Mouse (Mus musculus): ENCODE results near the gene Tbc1d22a.

Tbc1d22a gene

DNA sequence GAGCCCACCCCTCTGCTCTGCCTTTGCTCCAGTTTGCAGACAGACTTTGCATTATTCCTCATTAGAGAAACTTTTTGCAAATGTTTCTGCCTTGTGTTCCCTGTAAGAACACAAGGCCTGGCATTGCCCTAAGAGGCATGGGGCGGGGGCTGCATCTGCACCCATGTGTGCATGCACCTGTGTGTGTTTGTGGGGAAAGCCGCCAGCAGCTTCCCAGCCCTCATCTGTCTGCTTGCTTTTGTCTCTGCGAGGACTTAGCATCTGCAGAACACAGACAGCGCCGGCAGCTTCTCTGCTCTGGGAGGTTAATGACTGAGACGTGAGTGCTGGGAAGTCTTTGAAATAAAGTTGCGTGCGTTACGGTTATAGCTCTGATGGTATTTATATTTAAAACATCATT is 120.5 kb downstream of the Tbc1d22a start:
- DNase-seq (ENCODE audit: low spot score in 2 of 2): no peak

DNA sequence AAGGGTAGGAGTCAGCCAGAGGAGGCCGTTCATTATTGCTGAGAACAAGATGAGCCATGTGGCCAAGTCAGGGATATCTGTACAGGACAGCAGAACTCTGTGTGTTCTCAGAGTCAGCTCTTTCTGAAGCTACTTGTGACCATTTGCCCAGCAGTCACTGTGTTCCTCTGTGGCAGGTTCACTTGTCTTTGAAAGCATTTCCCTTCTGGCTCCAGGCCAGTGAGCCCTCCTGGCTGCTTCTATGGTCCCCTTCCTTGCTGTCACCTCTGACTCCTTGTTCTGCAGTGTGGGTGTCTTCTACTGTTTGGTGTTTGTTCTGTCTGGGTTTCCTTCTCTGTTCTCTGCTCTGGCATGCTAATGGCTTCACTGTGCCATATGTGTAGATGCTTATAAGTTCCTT is 121.5 kb downstream of the Tbc1d22a start:
- no peak for DNase-seq (ENCODE audit: low spot score in 2 of 2)

DNA sequence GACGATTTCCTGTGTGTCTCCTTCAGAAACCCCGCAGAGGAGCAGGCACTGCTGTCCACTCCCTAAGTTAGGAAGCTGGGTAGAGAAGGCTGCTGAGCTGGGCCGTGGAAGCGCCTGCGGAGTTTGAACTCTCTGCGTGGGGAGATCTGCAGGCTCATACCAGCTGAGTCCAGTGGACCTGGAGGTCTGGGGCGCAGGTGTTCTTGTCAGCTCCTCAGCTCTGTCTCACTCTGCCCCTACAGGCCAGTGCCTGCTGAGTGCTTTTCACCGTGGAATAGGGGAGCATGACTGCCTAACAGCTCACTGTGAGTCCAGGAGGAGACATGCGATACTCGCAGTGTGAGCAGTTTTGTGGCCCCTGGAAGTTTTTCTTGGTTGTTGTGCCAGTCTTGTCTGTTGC is 123.5 kb downstream of the Tbc1d22a start:
- DNase-seq (ENCODE audit: low spot score in 2 of 2): no peak

DNA sequence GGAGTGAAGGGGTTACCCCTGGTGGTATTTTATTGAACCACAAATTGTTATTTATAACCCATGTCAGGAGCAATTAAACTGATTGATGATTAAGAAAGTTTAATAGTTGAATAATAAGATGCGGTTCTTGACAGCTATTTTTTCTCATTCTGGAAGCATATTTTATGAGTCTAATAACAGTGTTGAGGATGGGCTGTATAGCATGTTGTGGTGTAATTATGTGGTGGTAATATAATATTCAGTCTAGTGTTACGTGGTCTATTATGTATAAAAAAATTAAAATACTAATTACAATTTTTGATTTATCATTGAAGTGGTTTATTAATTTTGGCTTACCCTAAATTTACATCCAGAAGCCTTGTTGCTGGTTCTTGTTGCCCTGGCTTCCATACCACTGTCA is 125.5 kb downstream of the Tbc1d22a start:
- no peak for DNase-seq (ENCODE audit: low spot score in 2 of 2)

DNA sequence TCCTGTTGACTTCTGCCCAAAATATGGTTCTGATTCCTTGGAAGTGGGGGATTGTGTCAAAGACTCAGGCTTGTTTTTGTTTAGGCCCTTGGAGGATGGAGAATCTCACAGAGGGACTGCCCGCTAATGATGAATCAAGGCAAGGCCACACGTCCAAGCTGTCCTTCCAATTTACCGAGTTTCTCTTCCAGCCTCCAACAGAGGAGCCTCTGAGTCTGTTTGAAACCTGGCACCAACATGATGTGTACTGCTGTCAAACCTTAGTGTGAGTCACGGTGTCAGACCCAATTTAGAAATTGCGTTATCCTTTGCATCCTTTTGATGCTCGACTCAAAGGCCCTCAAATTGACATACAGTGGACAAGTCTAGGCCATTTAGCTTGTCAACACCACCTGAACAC is 126.5 kb downstream of the Tbc1d22a start:
- no peak for DNase-seq (ENCODE audit: low spot score in 2 of 2)

DNA sequence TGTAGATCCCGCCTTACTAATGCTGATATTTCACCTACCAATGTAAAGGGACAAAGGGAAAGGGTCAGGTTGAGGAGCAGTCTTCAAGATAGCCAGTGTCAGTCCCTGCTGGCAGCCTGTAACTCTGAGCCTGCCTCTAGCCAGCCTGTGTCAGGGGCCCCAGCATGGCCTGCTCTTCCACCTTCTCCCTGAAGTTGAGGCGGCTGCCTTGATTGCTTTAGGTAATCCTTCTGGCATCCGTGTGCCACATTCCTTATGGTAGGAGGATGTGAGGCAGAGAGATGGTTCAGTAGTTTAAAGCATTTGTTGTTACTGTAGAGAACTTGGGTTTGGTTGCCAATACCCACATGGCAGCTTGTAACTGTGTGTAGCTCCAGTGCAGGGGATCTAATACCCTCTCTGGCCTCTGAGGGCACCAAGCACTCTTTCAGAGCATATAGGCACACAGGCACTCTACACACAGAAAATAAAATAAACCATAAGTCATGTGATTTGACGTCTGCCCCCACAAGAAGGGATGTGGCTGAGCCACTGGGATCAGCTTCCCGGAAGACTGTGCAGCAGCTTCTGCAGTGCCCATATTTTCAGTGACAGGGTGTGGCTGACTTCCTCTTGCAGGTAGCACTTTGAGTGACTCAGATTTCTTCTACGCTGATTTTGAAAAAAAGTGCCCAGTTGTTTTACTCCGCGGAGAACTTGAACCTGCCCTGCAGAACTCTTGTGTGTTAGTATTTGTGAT is 128.5 kb downstream of the Tbc1d22a start:
- no peak for DNase-seq (ENCODE audit: low spot score in 2 of 2)

DNA sequence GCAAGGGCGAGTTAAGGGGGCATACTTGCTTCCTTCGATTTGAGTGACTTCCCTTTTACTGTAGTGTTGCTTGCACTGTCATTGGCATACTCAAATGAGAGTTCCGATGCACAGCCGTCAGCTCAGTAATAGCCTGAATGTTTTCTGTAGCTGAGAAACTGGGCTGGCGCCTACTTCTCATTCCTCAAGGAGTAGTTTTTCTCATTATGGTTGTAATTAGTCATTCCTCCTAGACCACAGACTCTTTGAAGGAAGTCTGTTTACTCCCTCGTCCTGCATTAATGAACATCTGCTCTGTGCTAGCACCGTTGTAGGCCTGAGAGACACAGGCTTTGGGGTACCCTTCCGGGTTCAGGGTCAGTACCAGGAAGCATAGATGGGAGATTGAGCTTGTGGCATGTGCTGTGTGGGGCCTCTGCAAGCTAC is 130.7 kb downstream of the Tbc1d22a start:
- peak; percentile 57 to 59 for DNase-seq (ENCODE audit: low spot score in 2 of 2)

DNA sequence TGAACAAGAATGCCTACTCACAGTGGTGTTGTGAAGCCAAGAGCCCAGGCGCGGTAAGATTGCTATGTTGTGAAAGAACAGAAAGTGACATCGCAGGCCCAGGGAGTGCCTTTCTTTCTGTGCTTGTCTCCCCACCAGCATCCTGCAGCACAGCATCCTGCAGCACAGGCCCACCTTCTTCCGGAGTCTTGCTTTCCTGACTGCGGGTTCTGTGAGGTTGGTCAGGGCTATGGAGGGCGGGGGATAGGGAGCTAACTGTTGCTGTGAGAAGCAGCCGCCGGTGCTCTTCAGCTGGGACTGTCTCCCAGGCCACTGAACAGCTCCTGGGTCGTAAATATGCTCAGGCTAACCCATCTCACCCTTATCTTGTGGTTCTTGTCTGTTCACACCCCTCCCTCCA is 131.6 kb downstream of the Tbc1d22a start:
- no peak for DNase-seq (ENCODE audit: low spot score in 2 of 2)

DNA sequence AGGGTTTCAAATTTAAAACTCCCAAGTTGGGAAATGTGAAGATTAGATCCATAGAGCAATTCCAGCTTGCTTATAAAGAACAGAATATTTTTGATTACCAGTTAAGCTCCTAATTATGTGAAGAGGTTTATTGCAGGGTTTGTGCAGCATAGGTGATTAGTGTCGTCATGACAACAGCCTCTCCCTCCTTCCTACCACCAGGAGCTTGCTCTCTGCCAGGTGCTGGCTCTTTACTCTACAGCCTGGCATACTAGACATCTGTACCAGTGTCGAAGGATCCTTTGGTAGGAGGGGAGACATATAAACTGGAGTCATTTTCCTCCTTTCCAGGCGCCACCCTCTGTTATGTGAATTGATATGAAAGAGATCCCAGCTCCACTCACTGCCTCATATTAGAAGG is 132.3 kb downstream of the Tbc1d22a start:
- no peak for DNase-seq (ENCODE audit: low spot score in 2 of 2)

DNA sequence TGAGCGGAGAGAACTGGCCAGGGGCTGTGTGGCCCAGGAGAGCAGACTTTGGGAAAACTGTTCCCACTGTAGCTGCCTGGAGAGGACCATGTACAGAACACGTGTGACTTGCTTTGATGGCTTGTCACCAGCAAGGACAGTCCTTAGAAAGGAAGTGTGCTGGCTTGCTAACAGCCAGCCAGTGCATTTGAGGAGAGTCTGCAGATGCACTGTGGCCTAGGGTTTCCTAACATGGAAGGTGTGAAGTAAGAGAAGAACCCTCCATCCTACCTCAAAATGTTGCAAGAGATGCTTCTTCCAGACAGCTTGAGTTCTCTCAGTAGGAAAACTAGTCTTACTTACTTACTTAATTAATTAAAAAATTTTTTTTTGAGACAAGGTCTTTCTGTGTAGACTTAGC is 140.7 kb downstream of the Tbc1d22a start:
- DNase-seq (ENCODE audit: low spot score in 2 of 2): no peak

DNA sequence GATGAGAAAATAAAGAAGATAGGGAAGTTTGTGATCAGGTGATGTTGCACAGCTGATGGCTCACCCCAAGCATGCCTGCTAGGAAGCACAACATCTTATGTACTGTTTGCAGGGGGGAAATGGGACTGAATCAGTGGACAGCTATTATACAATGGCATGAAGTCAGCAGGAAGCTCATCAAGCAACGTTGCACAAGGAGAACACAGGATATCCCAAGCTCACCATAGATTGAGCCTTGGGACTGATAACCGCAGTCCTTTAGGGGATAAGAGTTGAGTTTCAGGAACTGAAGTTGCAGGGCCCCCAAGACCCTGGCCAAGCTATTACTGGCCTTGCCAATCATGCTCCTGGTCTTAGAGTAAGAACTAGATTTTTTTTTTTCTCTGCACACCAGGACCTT is 141.6 kb downstream of the Tbc1d22a start:
- DNase-seq (ENCODE audit: low spot score in 2 of 2): no peak

DNA sequence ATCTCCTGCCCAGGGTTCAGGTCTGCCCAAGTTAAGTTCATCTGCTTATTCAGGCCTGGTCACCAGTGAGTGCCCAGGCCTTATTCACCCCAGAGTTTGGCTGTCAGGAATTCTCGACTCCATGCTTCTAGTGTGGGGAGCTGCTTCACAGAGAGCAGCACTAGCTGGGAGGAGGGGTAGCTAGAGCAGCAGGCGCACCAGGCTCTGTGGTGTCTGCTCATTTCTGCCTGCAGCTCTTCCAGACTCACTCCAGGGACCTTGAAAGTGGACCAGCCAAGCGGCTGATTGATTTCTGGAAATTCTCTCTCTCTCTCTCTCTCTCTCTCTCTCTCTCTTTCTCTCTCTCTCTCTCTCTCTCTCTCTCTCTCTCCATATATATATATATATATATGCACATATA is 146.1 kb downstream of the Tbc1d22a start:
- no peak for DNase-seq (ENCODE audit: low spot score in 2 of 2)

DNA sequence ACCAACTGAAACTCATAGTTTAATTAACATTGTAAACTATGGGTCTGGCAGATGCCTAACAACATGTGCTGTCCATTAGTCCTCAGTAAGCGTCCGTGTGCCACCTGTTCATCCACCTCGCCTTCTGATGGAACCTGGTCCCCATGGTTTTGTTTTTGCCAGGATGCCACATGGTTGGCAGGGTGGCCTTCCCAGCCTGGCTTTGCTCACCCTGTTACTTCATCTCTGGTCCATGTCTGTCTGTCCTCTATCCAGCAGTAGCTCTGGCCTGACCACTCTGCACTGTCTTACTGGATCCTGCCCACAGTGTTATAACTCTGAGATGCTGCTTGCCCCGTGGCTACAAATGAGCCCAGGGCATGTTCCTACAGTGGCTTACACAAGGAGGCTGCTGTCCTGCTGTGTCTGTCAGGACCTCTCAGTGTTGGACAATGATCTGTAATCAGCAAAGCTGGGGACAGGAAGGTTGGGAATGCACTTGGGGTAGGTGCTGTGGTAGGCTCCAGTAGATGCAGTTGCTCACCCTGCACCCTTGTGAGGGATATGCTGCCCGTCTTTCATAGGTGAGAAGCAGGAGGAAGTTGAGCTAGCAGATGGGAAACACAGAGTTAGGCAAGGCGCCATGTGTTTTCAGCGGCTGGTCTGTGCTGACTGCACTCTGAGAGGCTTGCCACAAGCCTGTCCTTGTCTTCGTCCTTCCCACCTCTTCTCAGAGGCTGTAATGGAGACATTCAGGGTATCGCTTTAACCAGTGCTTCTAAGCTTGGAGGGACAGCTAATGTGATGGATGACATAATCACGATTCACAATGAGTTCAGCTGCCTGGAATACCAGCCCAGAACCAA is 148.3 kb downstream of the Tbc1d22a start:
- DNase-seq (ENCODE audit: low spot score in 2 of 2): peak; percentile 58 to 74

DNA sequence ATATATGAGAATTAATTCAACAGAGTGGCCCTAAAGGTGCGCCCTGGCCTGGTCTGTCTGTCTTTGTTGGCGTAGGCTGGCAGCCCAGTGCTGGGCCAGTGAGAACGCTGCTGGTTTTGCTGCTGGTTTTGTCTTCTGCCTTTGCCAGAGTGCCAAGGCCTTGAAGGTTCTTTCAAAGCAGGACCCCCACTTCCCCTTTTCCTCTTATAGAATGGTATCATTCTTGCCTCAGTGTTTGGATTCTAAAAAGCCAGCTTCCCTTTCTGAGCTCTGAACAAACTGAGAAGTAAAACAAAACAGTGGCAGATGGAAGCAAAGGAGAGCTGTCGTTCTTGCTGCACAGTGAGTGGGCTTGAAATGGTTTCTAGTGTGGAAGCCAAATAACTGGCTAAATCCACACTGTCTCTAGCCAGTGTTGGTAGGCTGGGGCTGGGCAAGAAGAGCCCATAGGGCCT is 149.6 kb downstream of the Tbc1d22a start:
- peak; percentile 51 to 57 for DNase-seq (ENCODE audit: low spot score in 2 of 2)

DNA sequence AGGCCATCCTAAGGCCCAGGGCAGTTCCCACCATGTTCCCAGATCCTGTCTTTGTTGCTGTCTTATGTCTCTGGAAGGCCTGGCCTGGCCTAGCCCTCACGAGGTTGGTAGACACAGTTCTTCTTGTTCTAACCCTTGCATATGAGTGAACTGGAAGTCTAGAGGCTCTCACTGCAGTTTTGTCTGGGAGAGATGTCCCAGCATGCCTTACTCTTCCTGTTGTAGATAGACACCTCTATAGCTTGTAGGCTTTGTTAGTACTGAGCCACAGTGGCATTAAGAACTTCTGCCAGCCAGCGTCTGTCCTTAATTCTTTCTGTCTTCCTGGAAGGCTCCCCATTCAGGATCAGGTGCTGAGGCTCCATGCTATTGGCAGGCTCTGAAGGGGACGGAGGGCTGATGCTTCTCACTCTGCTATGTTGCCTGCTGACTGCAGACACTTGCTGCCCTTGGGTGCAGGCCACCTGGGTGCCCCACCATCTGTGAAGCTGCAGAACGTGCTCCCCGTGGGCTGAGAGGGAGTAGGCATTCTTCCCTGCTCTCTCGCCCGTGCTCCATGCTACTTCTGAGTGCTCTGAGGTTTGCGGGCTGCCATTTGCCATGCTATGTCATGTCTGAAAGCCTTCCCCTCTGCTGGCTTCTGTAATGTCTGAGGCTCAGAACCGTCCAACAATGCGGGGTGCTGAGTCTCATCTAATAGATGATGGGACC is 150.8 kb downstream of the Tbc1d22a start:
- no peak for DNase-seq (ENCODE audit: low spot score in 2 of 2)

DNA sequence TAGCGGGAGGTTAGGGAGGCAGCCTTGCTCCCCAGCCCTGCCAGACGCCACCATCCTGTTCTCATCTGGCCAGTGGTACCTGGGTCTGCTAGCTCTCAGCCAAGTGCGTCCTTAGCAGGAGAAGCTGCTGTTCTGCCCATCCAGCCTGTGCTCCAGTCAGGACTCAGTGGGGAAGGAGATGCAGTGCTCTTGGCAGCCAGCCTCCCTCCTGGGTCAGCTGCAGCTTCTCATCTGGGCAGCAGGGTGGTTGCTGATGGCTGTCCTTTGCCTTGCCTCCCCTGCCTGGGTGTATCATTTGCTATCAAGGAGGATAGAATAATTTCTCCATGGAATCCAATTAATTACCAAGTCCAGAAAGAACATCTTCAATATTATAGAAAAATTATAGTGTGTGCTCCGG is 152.5 kb downstream of the Tbc1d22a start:
- DNase-seq (ENCODE audit: low spot score in 2 of 2): no peak

DNA sequence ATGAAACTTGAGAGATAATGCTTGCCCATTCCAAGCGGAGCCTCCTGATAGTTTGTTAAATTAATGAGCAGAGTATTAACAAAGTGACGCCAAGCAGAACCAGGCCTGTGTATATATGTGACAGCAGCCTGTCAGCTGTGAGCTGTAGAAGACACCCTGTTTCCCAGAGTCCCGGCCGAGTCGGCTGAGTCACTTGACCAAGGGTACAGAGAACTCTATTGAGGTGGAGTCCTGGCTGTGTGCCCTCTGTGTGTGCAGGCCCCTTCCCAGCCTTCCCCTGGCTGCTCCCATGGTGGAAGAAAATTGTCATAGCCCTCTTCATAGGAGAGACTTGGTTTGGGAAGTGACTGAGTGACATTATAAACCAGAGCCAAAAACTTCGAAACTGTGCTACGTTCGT is 153.0 kb downstream of the Tbc1d22a start:
- DNase-seq (ENCODE audit: low spot score in 2 of 2): no peak

DNA sequence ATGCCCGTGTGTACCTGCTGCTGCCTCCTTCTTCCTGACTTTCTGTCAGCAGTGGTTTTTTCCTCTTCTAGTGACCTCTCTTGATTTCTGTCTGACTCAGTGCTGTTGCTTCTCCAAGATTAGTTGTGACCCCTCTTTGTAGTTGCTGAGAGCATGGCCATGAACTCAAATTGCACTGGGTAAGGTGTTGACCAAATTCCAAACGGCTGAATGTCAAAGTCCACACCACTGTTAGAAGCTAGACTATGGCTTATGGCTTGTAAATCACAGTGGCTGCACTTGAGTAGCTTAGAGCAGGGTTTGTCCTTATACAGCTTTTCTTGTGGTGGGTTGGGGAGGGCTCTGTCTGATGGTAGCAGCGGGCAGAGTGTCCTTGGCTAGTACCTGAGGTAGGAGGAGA is 156.6 kb downstream of the Tbc1d22a start:
- DNase-seq (ENCODE audit: low spot score in 2 of 2): no peak

DNA sequence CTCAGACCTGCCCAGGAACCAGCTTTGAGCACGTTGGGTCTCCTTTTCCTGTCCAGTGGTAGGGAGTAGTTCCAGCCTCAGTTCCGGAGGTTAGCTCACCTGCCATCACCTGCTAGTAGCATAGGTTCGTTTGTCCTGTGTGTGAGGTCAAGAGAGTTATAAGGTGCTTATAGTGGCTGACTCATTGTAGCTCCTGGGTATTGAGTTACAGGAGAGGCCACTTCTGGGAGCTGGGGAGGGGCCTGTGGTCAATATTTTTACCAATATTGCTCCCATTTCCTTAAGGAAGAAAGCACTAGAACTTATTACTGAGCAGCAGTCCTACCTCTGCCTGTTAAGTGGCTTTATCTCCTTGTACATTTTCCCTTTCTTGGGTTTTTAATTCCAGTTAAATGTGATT is 161.0 kb downstream of the Tbc1d22a start:
- no peak for DNase-seq (ENCODE audit: low spot score in 2 of 2)

DNA sequence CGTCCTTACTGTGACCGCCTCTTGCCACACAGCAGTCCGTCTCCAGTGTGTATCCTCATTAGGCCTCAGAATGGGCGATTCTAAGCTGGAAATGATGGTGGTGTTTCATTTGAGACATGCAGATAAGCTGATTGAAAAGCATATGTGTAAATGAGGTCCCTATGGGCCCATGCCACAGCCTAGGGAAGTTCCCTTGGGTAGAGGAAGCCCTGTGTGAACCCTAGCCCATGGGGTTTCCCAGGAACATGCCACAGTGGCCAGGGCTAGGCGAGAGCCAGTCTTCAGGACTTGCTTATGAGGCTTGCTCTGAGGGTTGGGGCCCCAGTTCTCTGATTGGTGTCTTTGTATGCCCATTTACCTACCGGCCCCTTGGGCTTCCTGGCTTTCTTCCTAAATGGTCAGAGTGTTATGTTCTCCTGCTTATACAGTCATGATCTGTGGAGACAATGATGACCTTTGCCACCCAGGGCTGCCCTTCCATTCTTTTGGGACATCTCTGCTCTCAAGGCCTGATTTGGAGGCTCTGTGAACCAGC is 161.7 kb downstream of the Tbc1d22a start:
- DNase-seq (ENCODE audit: low spot score in 2 of 2): no peak

DNA sequence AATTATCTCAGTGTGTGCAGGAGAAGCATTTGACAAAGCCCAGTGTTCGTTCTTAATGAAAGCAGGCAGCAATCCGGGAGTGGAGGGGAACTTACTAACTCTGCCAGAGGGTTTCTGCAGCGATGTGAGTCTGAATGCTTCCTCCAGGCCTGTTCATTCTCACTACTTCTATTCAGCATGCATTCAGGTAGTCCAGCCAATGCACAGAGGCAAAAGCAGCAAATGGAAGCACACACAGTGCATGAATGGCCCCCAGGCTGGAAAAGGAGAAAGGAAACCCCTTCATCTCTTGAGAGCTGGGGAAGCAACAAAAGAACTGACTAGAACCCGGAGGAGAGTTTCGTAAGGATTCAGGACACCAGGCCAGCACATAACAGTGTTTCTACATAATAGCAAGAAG is 169.0 kb downstream of the Tbc1d22a start:
- no peak for DNase-seq (ENCODE audit: low spot score in 2 of 2)

DNA sequence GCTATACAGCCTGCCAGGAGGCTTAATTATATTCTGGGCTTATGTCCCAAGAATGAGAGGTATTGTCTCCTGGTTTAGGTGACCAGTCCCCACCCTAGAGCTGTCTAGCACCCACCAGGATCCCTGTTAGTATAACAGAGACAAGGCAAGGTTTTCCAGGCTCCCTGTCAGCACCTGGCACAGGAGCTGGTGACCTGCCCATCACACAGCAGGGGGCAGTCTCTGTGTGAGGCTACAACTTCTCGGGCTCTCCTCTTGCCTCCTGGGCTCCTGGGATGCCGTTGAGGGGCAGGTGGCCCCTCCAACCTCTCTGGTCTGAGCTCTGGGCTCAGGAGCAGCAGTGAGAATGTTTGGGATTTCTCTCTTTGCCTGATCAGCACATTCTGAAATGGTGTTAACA is 171.2 kb downstream of the Tbc1d22a start:
- DNase-seq (ENCODE audit: low spot score in 2 of 2): no peak
